Mouse (Mus musculus) thymus, adult 2 months (tissue): ENCODE measurements at regions not wholly inside any gene's neighbourhood (a gene's known extent, or its start where the extent isn't known, plus 50 kb on each side); places are given as distances from the start of the nearest gene placed in this dataset.

Experiments
- DNase-seq: peaks from one replicate; pipeline ENCODE4 v3.0.0; 2021
- H3K27ac ChIP-seq: fragments of 200-500 bp; 2 replicates; pipeline ENCODE4 v1.5.1; 2012; ENCODE audit warnings: low read length, control low read depth; ENCODE audit not compliant: control insufficient read depth, insufficient read depth
- H3K27me3 ChIP-seq: fragments of 200-500 bp; 2 replicates; pipeline ENCODE4 v1.6.1; 2012; ENCODE audit warnings: mild to moderate bottlenecking, low read length, moderate library complexity, mixed read lengths; ENCODE audit not compliant: control insufficient read depth, insufficient read depth
- H3K36me3 ChIP-seq: fragments of 200-500 bp; 2 replicates; pipeline ENCODE4 v1.6.1; 2012; ENCODE audit warnings: mild to moderate bottlenecking, low read length, moderate library complexity; ENCODE audit not compliant: control insufficient read depth, insufficient read depth
- H3K4me1 ChIP-seq: fragments of 200-500 bp; replicated peaks from 2 replicates; pipeline ENCODE4 v1.6.1; 2012; ENCODE audit warnings: low read length; ENCODE audit not compliant: control insufficient read depth, insufficient read depth
- H3K4me3 ChIP-seq: fragments of 200-500 bp; 2 replicates; pipeline ENCODE4 v1.5.1; 2012; ENCODE audit warnings: mild to moderate bottlenecking, low read length, control low read depth, moderate library complexity; ENCODE audit not compliant: control insufficient read depth, insufficient read depth
- CTCF ChIP-seq: fragments of 200-500 bp; IDR thresholded peaks from 2 replicates; pipeline ENCODE4 v1.5.1; 2012; ENCODE audit warnings: mild to moderate bottlenecking, control low read depth, low read length, moderate library complexity, borderline replicate concordance; ENCODE audit not compliant: control insufficient read depth, poor library complexity, insufficient read depth; ENCODE audit errors: extremely low read depth
- POLR2A ChIP-seq: fragments of 200-500 bp; IDR thresholded peaks from 2 replicates; pipeline ENCODE4 v1.6.1; 2012; ENCODE audit warnings: mild to moderate bottlenecking, low read length, control low read depth, moderate library complexity; ENCODE audit not compliant: control insufficient read depth, poor library complexity, insufficient read depth; ENCODE audit errors: extremely low read depth
- WGBS: fragments of 180-500 bp; shearing (Covaris S2); methylation state at CpG from one replicate; pipeline ENCODE4 v1.1.7; 2018; 5-methylcytosine and 5-hydroxymethylcytosine counted together

DNA sequence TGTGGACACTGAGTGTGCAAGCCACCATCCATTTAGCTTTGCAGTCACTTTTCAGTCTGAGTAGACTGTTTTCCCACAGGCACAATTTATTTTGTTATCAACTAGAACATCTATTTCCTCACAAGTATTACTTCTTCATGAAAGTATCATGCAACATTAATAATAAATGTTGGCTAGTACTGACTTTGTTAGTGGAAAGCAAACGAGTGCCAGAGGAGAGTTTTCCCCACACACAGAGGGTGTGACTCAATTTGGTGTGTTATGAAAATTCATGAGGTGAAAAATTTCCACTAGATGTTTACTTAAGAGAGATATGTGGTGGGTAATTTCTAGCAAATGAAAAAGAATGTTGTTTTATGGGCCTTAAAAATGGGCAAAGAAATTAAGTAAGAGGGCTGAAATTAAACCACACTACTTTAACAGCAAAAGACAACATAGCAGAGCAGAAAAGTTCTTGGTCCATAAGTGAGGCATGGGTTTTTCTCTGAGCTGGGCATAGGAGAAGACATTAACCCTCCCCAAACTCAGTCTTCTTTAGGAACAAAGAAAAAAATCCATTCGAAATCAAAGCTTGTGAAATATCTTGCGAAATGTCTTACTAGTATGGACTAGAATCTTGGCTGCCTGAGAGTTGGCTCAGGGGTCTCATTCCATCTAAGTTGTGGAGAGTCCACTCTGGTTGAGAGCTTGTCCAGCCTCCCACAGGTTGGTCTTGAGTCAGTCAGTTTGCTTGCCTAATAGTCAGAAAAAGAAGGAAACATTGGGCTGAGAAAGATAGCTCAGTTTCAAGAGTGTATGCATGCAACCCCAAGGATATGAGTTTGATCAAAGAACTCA, 419.1 kb downstream of the Btbd3 start:
- TF ChIP-seq POLR2A (no peak), CTCF (no peak)
- Histone ChIP-seq H3K4me1 (no peaks in the 10 kb centered on the region), H3K4me3 (no peak overlapping the region), H3K27me3 (no peaks in the 10 kb centered on the region), H3K27ac (no peak overlapping the region), H3K36me3 (no peaks in the 10 kb centered on the region)
- DNase-seq, result no peak
- WGBS, result 77% methylated on average over 3 of the region's 3 CpGs

DNA sequence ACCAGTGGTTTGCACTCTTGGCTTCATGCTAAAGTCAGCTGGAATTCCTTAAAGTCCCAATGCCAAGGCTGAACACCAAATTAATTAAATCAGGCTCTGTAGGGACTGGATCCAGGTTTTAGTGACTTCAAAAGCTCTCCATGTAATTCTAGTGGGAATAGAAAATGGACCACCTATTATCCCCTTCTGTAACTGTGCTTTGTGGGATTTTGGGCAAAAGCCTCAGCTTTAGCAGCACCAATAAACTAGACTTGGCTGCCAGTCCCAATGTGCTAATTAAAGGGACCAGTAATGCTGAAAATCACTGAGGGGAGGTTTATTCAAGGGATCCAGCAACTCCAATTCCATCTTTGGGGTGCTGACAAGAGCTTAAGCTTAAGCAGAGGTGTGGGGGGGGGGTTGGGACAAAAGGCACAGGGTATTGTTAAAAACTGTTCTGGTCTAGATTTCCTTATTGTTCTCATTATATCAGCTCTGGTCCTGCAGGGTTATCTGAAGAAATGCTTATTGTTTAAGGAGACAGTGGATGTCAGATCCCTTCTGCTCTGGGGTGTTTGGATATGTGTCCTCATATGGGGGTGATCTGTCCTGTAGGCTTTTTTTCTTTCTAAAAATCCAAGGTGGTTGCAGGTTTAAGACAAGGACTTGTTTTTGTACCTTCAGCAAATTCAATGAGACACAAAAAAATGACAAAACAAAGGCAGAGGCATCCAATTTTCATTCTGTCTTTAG, 431.9 kb downstream of the Btbd3 start:
- no peak for DNase-seq
- TF ChIP-seq POLR2A (no peak), CTCF (no peak)
- Histone ChIP-seq H3K27ac (no peak overlapping the region), H3K4me1 (no peaks in the 10 kb centered on the region), H3K27me3 (no peaks in the 10 kb centered on the region), H3K36me3 (no peaks in the 10 kb centered on the region), H3K4me3 (no peak overlapping the region)

GRCm38 (mm10) chr2:138689497-138689896, 433.1 kb downstream of the Btbd3 start:
- no peak for DNase-seq
- Histone ChIP-seq H3K36me3 (no peaks in the 10 kb centered on the region), H3K4me1 (no peaks in the 10 kb centered on the region), H3K27me3 (no peaks in the 10 kb centered on the region), H3K27ac (no peak overlapping the region), H3K4me3 (no peak overlapping the region)
- no peak for TF ChIP-seq CTCF
- no peak for TF ChIP-seq POLR2A
- WGBS, result 92% methylated on average over 5 of the region's 5 CpGs

DNA sequence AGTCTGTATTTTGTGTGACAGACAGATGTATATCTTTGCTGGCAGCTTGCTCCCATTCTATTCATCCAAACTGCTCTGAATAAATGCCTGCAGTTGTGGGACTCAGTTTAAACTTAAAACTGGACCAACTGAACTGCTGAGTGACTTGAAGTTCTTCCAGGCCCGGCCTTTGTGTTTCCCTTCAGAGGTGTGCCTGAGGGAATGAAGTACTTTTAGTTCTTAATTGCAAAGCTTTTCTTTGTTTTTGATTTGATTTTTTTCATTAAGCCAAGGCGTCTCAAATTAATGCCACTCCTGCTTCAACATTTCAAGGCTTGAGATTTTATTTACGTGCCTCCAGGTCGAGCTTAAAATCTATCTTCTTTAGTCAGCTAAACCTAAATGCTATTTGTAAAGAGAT, 446.4 kb downstream of the Btbd3 start:
- Histone ChIP-seq H3K36me3 (no peaks in the 10 kb centered on the region), H3K4me3 (no peak overlapping the region), H3K27me3 (no peaks in the 10 kb centered on the region), H3K27ac (no peak overlapping the region), H3K4me1 (no peaks in the 10 kb centered on the region)
- TF ChIP-seq CTCF (no peak), POLR2A (no peak)
- WGBS, result 93% methylated on average over 4 of the region's 4 CpGs
- DNase-seq, result no peak

- Histone ChIP-seq H3K4me3 (no peak overlapping the region), H3K27ac (no peak overlapping the region), H3K27me3 (no peaks in the 10 kb centered on the region), H3K36me3 (no peaks in the 10 kb centered on the region), H3K4me1 (no peaks in the 10 kb centered on the region)
- no peak for DNase-seq
- TF ChIP-seq CTCF, result no peak
- 91% methylated on average over 4 of the region's 4 CpGs for WGBS
These were observed 447.7 kb downstream of the Btbd3 start for GRCm38 (mm10) chr2:138703943-138704541.

DNA sequence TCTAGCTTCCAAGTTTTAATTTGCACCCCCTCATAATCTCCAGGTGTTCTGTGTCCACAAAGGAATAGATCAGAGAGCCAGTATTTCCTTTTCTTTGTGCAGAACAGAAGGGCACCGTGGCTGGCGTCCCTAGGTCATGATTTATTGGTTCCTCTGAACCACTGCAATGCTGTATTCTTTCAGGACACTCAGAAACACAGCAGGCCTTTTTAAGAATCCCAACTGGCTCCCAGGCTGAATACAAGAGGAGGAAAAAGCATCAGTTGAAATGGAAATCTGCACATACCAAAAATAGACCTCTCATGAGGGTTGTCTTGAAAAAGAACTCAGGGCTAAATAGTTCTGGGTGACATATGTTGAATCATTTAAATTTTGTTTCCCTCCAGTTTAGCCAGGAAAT, 452.4 kb downstream of the Btbd3 start:
- H3K4me3 ChIP-seq, result no peak overlapping the region
- no peak for TF ChIP-seq CTCF
- TF ChIP-seq POLR2A, result no peak
- 37% methylated on average over 2 of the region's 2 CpGs for WGBS
- H3K27me3 ChIP-seq, result no peaks in the 10 kb centered on the region
- H3K27ac ChIP-seq, result no peak overlapping the region
- no peak for DNase-seq
- no peaks in the 10 kb centered on the region for H3K36me3 ChIP-seq
- H3K4me1 ChIP-seq, result no peaks in the 10 kb centered on the region
